Mouse (Mus musculus): ENCODE results near the gene Morc1.

The Morc1 gene

GRCm38 (mm10) chr16:48626186-48626585 is 195.1 kb downstream of the Morc1 start:
- DNase-seq (ENCODE audit: low read depth, low spot score) = no peak

- no peak for DNase-seq (ENCODE audit: low read depth, low spot score)
These were observed 196.3 kb downstream of the Morc1 start for GRCm38 (mm10) chr16:48627296-48627695.

- no peak for DNase-seq (ENCODE audit: low read depth, low spot score)
These were observed 198.7 kb downstream of the Morc1 start for GRCm38 (mm10) chr16:48629710-48630109.

GRCm38 (mm10) chr16:48630466-48630865 is 199.4 kb downstream of the Morc1 start:
- DNase-seq (ENCODE audit: low read depth, low spot score) = no peak

DNA sequence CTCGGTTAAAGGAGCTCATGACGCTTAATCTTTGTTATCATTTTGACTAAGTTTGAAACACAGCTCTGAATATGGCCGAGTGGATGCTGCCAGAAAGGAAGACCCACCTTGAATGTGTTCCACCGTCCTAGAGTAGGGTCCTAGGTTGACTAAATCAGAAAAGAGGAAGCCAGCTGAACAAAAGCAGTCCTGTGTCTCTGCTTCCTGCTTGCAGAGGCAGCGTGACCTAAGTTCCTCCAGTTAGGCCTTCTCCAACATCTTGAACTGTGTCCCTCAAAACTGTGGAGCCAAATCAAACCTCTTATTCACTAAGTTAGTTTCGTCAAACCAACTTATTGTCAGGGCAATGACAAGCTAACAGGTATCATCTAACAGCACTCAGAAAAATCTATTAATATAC is 201.3 kb downstream of the Morc1 start:
- no peak for DNase-seq (ENCODE audit: low read depth, low spot score)

GRCm38 (mm10) chr16:48646246-48646645 is 215.2 kb downstream of the Morc1 start:
- no peak for DNase-seq (ENCODE audit: low read depth, low spot score)

- peak; percentile 39 for DNase-seq (ENCODE audit: low read depth, low spot score)
These were observed 240.7 kb downstream of the Morc1 start for GRCm38 (mm10) chr16:48671696-48672095.

DNA sequence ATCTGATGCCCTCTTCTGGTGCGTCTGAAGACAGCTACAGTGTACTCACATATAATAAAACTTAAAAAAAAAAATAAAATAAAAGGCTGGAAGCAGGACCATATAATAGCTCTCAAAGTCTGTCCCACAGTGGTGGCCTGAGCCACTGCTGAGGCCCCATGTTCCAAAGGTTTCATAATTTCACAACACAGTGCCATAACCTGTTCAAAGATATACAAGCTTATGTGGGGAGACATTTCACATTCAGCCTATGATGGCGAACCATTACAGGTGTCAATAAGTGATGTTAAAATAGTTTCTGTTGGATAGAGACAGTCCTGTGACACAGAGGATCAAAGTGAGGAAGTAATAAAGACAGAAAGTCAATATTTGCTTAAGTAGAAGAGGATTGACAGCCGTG is 241.6 kb downstream of the Morc1 start:
- DNase-seq (ENCODE audit: low read depth, low spot score) = no peak

- peak; percentile 86 for DNase-seq (ENCODE audit: low read depth, low spot score)
These were observed 244.6 kb downstream of the Morc1 start for GRCm38 (mm10) chr16:48675607-48676006.

DNA sequence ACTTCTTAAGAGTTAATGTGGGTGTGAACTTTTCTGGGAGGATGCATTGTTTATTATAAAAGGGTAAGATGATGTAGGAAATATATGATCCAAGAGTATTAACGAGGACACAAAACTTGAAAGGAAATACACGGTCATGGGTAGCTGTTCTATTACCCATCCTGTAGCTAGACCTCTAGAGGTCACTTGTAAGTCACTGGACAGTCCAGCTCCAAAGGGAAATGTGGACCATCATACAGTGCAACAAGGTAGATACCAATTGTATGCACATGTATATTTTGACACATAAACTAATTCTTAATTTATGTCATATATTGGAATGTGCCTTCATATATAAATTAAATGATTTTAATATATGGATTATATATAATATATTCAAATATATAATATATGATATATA is 245.2 kb downstream of the Morc1 start:
- no peak for DNase-seq (ENCODE audit: low read depth, low spot score)

DNA sequence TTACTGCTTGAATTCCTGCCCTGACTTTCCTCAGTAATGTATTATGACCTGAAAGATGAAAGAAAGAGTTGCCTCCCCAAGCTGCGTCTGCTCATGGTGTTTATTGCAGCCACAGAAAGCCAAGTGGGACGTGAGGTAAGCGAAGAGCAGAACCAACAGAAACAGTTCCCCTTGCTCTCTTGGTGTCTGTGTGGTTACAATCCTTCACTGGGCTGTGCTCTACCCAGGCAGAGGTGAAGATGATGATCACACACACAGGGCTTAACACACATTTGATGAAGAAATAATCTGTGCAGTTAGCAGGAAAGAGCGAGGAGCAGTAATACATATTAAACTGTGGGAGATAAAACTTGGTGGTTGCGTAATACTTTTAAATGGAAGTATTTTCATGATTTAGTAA is 246.3 kb downstream of the Morc1 start:
- no peak for DNase-seq (ENCODE audit: low read depth, low spot score)

GRCm38 (mm10) chr16:48678029-48678428 is 247.0 kb downstream of the Morc1 start:
- no peak for DNase-seq (ENCODE audit: low read depth, low spot score)
